Mouse (Mus musculus) R1 (cell line): ENCODE data around the gene Ralgps1.

Source experiments
- DNase-seq: peaks from one replicate; pipeline ENCODE4 v3.0.0-alpha.2; 2018; ENCODE audit warnings: low read depth, low spot score

Ralgps1 gene

DNA sequence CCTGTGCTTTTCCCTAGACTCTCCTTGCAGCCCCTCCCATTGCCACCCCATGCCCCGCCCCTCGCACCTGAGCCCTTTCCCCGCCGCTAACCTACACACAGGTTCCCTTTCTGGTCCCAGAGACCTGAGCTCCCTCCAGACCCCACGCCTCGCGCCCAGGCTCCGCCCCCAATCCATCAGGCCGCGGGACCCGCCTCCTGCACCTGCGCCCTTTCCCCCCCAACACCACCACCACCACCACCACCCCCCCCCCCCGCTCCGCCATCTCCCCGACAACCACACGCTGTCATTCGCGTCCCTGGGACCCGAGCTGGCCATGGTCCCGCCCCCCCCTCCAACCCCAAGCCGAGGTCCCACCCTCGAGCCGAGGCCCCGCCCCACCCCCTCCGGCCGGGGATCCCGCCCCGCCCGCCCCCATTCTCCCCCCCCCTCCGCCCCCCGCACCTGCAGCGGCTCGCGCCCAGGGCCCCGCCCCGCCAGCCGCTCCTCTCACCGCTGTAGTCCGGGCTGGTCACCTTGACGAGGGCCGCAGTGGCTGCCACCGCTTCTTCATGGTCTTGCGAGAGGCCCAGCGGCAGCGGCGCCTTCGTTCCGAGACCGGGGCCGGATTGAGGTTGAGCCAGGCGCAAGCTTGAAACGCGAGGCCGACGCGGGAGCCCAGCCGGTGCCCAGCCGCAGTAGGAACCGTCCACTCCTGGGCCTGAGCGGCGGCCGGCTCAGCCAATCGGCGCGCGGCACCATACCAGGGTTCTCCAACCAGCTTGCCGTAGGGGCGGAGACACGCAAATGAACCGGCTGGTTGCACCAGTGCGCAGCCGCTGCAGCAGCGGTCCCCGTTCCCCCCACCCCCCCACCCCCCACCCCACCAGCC, at the start of gene Ralgps1:
Gene Ralgps1, minus strand, starts transcription at position 710 of the 871 bp plus-strand sequence.
- DNase-seq, result peak; percentile 95

DNA sequence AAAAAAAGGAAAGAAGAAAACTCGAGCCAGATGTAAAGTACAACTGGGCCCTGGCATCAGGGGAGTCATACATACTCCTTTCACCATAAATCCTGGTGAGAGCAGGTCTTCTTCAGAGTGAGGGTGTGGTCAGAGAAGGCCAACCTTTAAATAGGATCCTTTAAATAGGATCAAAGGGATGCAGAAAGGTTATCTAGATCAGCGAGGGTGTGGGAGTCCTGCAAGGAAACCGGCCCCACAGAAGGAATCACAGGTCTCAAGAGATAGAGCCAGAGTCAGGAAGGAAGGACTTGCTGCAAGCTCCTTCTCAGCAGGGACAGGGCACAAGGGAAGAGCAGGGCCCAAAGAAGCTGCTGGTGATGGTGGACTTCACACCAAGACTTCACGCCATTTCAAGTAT, 46.2 kb upstream of the Ralgps1 start:
- no peak for DNase-seq

DNA sequence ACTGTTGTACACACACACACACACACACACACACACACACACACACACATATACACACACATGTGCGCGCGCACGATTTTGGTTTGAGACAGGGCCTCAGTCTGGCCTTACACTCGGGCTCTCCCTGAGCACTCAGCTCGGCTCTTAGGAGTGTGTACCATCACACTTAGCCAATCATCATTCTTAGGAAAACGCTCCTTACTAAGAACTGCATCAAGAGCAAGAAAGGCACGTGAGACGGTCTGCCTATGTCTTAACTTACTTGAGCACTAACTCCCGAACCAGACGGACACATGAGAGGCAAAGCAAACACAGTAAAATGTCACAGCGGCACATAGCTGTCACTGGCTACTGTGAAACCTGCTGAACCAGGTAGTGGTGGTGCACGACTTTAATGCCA, 42.7 kb upstream of the Ralgps1 start:
- DNase-seq, result no peak

DNA sequence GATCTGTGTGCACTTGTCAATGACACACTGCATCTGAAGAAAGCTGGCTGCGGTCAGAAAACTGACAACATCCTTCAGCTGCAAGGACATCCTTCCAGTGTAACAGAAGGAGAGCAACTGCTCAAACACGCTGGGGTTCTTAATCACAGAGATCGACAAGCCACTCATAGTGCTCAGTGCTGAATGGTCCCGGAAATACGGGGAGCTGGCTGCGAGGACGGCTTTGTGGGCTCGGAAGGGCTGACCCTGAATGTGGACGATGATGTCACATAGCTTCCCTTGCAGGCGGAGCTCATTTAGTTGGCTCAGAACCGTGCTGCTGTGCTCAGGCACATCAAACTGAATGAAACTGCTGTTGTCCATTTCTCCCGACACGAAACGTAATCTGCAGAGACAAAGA, 40.8 kb upstream of the Ralgps1 start:
- DNase-seq, result no peak

DNA sequence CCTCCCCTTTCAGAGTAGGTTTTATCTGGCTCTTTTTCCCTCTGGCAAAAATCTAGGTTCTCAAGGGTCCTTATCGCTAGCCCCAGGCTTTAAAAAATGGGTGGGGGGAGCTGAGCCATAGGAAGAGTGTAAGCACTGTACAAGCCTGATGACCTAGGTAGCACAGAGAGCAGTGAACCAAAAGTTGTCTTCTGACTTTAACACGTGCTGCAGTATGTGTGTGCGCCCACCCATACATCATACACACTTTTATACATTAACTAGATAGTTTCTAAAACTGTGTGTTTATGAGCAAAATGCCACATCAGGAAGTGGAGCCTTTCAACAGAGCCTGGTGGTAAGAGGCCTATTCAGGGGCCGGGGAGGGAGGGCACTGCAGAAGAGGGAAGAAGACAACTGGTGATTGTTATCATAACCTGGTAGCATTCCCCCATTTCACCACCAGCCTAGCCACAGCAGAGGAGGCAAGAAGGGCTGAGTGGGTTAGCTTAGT, 32.3 kb upstream of the Ralgps1 start:
- DNase-seq, result no peak

DNA sequence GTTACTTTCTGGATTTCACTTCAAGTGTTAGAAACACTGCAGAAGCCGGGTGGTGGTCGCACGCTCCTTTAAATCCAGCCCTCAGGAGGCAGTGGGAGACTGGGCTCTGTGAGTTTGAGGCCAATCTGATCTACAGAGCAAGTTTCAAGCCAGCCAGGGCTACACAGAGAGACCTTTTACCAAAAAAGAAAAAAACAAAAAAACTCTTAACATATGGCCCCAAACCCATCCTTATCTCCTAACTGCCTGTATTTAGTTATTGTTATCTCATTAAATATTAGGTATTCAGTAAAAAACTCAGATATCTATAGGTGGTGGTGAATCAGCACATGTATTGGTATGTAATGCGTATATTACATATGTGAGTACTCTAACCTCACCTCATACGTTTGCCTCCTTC, 31.4 kb upstream of the Ralgps1 start:
- DNase-seq, result no peak

DNA sequence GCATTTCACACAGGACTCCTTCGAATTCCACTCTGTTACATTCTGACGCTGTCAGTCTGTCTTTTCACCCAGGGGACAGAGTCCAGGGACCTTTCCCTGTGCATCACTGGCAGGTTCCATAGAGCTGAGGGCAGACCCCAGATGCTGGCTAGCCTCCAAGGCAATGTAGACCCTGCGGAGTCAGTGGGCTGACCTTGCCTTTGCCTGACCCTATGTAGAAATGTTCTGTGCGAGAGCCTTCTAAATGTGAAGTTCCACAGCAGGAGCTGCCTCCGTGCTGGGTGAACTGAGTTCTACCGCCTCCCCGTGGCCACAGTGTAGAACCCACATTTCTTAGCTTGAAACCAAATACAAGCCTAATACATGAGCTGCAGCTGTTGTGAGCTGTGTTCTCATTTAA, 30.9 kb upstream of the Ralgps1 start:
- DNase-seq, result peak; percentile 72

DNA sequence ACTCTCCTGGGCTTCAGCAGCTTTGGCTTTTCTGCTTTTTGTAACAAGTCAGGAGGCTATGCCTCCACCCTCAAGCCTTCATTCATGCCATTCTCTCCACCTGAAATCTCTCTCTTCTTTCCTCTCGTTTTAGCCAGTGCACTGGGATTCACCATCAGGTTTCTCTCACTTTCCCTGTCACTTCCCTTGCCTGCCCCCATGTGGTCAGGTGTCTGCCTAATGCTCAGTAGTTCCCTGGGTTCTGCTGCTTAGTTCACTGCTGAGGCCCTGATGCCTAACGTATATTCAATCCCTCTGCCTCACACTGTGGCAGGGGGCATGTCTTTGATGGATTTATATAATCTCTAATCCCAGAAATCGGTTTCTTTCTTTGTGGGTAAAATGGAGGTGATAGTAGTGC, 29.9 kb upstream of the Ralgps1 start:
- DNase-seq, result peak; percentile 42

DNA sequence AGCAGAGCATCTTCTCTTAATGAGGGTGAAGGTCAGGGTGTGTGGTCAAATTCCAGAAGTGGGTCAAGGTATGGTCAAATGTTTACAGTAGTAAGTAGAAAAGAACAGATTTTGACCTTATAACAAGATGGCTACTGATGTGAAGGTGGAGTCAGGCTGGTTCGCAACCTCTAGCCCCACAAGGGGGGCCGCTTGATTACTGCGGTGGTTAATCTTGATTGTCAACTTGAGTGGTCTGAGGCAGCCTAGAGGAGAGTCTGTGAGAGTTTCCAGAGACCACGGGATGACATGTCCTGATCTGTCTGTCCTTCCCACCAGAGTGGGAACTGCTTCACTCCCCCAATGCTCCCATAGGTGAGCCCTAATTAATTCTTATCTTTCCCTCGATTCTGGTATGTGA, 29.3 kb upstream of the Ralgps1 start:
- DNase-seq, result no peak

DNA sequence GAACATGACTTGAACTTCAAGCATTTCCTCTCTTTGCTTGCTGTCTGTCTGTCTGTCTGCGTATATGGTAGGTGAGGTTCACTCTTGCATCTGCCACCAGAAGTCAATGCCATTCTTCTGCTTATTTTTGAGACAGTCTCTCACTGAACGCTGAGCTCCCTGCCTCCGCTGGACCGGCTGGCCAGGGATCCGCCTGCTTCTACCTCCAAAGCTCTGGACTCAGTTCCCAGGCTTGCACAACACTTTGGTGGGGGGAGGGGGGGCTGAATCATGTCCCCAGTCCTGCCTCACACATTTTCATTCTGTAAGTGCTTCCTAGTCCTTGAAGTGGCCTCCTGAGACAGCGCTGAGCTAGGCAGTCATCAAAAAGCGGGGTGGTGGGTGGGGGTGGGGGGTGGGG, 27.8 kb upstream of the Ralgps1 start:
- no peak for DNase-seq

DNA sequence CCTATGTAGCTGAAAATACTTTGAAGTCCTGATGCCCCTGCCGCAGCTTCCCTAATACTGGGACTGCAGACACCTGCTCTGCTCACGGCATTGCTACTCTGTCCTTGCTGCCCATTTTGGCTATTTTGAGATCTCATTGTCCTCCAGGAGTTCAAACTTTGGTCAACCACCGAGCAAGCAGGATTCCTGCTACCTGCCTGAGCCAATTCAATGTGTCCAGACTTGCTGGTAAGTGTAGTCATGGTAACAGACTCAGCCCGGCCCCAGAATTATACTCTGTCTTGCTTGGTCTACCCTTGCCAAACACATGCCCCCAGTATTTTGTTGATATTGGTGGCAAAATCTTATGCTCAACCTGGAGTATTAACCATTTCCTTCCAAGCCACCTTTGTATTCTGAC, 25.8 kb upstream of the Ralgps1 start:
- no peak for DNase-seq

DNA sequence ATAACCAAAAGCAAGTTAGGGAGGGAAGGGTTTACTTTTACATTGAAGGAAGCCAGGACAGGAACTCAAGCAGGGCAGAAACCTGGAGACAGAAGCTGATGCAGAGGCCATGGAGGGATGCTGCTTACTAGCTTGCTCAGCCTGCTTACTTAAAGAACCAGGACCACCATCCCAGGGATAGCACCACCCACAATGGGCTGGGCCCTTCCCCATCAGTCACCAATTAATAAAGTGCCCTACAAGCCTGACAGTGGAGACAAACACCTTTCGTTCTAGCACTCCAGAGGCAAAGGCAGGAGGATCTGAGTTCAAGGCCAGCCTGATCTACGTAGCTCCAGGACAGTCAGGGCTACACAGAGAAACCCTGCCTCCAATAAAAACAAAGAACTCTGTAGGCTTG, 23.8 kb upstream of the Ralgps1 start:
- DNase-seq, result no peak

DNA sequence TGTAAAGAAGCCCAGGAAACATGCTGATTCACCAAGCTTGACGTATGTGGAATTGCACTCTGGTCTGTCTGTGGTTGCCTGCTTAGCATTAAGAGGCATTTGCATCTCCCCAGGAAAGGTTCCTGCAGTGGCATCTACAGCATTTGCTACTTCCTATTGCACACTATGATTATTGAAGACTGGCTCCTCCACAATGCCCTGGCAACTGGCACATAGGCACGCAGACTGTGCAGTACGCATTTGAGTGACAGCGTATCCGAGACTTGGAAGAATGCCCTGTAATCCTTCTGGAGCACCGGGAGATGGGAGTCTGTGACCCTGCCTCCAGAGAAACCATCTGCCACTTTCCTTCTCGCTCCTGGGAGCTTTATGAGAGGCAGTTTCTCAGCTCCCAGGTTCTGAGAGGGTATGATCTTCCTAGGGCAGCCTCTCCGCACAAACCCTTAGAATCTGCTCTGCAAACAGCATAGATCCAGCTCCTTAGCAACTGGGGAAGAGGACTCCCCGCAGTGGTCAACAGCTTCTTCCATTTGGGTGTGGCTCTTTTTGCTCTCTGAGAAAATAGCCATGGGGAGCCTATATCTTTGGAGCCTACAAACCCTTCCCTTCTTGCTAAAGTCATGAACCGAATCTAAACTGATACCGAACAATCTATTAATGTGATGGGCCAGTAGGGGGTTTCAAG, 22.8 kb upstream of the Ralgps1 start:
- peak; percentile 64 for DNase-seq

DNA sequence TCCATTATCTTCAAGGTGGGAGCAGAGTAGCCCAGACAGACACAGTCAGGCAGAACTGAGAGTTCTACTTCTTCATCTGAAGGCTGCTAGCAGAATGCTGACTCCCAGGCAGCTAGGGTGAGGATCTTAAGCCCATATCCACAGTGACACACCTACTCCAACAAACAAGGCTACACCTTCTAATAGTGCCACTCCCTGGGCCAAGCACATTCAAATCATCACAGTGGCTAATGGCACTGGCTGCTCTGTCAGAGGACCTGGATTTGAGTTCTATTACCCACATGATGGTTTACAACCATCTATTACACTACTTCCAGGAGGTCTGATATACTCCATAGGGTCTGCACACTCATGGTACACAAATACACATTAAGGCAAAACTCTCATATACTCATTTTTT, 21.7 kb upstream of the Ralgps1 start:
- DNase-seq, result no peak

DNA sequence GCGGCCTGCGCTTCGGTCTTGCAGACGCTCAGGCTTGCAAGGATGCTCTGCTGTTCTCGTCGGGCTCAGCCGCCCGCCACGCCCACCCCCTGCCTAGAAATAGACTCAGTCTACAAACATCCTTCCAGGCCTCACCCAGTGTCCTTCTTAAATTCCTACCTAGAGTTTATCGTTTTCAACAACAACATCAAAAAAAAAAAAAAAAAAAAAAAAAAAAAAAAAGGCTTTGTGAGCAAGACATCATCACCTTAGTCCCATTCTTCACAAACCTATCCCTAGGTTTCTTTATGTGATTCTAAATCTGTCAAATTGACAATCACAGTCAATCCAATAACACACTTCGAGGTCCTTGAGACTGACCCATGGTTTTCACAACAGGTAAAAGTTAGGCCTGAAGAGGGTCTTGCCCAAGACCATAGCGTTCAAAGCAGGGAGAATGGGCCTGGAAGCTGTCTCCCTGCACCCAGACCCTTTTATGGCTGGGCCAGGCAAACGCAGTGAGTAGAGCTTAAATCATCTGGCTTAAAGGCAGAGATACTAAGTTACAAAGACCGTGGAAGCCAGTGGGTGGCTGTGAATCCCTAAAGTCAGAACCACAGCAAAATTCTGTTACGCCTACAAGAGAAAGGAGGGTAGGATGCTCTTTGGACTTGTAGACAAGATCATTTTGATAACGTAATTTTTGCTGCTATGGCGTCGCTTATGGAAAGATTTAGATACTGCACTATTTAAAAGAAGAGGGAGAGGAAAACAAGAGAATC, 542 bp upstream of the Ralgps1 start:
- DNase-seq, result peak; percentile 26

DNA sequence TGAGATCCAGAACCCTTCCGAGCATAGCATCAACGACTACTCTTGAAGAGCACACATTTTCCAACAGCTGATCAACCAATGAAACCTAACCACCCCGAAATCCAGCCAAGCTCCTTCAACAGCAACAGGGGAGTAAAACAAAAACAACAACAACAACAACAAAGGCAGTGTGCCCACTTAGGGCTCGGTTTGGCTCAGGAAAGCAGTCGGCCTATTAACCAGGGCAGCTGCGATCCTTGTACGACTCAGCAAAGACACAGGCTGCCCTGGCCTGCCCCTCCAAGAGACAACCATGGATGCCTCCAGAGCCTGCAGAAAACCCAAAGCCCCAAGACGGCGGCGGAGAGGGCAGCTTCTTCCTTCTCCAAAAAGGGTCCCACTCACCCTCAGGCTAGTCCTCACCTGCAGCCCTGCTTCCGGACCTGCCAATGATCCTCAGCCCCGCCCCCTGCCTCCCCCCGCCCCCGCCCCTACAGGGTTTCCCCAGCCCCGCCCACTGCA, 960 bp downstream of the Ralgps1 start:
- peak; percentile 14 for DNase-seq

DNA sequence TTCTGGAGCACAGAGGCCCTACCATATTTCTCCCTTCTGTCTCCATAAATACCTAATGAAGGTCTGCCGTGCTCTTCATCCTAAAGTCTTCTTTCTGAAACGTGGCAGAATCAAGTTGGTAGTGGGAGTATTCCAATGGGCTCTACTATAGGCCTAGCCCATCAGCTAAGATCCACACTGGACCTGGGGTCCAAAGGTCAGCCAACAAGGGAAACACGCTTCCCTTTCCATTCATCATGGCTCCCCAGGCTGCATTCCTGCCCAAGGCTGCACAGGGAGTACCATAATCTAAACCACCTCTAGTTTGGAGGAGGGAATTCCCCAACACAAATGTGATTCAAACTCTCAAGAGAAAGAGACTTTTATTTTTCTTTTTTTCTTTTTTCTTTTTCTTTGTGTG, 1.8 kb downstream of the Ralgps1 start:
- no peak for DNase-seq

DNA sequence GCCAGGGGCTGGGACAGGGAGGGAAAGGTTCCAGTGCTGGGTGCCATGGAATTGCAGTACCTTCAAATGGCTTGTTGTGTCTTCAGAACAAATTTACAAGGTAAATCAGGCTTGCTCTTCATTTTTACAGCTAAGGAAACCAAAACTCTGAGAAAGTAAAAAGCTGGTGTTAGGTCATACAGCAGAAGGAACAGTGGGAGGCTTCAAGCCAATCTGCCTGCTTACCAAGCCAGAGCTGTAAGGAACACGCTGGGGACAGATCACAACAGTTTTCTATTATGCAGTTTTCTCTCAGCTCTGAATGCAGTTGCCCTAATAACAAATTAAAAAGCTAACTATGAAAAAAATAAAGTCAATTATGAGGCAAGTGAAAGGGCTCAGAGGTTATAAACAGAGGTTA, 2.8 kb downstream of the Ralgps1 start:
- no peak for DNase-seq

DNA sequence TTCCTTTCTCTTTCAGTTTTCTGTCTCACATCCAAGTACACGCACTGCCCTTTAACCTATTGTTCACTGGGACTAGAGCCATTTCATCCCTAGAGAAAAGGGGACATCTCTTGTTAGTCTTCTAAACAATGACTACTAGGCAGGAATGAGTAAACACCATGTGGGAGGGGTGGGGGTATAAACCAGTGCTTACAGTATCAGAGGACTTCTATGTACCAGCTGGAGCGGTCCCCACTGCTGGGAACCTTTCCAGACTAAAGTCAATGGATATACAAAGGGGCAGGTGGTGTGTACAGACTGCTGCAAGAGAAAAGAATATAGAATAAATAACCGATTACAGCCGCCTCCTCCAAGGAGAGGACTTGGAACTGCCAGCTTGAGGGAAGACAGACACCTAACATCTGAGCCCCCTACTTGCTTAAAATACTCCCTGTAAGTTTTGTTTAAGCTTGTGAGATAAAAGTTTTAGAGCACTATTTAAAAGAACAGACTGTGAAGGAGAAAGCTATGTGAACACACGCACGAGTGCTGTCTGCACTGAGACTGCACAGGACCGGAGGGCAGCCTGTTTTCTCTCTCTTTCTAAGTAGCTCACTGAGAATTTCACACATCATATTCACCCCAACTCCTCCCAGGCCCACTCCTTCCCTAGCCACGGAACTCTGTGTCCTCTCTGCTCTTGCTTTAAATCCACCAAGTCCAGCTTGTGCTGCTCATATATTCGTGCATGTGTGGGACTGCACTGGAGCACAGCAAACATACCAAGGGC, 5.4 kb downstream of the Ralgps1 start:
- no peak for DNase-seq

DNA sequence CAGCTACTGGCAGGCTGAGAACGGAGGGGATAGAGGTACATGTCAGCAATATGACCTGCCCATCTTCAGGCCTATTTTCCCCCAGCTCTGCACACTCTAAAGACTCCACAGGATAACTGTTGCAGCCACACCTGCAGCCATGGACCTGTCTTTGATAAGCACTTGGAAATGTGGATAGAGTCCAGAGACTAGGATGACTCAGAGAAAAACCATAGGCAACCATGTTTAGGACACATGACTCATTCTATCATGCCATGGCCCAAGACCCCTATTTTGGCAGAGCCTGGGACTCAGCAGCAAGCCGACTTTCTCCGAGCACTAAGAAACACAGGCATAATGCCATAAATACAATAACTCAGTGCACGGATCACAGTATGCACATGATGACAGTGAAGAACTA, 6.6 kb downstream of the Ralgps1 start:
- DNase-seq, result no peak

DNA sequence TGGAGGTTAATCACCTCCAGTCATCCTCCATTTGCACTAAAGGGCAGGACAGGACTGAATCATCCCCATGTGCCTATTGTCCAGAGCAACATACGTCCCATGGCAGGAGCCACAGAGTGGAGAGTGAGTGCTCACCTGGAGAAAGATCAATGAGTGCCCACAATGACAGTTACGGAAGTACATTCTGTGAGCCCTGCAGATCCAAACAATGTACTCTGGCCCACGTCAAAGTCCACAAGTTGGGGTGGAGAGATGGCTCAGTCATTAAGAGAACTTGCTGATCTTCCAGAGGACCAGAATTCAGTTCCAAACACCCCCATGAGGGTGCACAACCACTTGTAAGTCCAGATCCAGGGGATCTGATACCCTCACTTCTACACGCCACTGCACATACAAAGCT, 7.4 kb downstream of the Ralgps1 start:
- no peak for DNase-seq
